Mouse (Mus musculus) intestine, embryonic 14.5 days (tissue): ENCODE measurements at regions not wholly inside any gene's neighbourhood (a gene's known extent, or its start where the extent isn't known, plus 50 kb on each side); places are given as distances from the start of the nearest gene placed in this dataset.

Experiments
- ATAC-seq: fragments of 200-750 bp; cut with Nextera tagmentation; replicated peaks from 2 replicates; pipeline ENCODE4 v1.8.0; 2017; ENCODE audit warnings: low read depth, moderate number of reproducible peaks, moderate TSS enrichment, moderate library complexity; ENCODE audit not compliant: low FRiP score, low TSS enrichment
- DNase-seq: peaks from one replicate; pipeline ENCODE4 v3.0.0-alpha.2; 2018; ENCODE audit warnings: low spot score
- H3K27ac ChIP-seq: fragments of 300-500 bp; sonication (generic); 2 replicates; pipeline ENCODE4 v1.5.1; 2014; ENCODE audit warnings: low read depth, mild to moderate bottlenecking, control low read depth
- H3K27me3 ChIP-seq: fragments of 300-500 bp; sonication (generic); replicated peaks from 2 replicates; pipeline ENCODE4 v1.6.1; 2014; ENCODE audit warnings: low read length, control low read depth; ENCODE audit not compliant: control insufficient read depth, insufficient read depth
- H3K36me3 ChIP-seq: fragments of 300-500 bp; sonication (generic); 2 replicates; pipeline ENCODE4 v1.6.1; 2014; ENCODE audit warnings: low read length, control low read depth; ENCODE audit not compliant: control insufficient read depth, insufficient read depth
- H3K4me1 ChIP-seq: fragments of 300-500 bp; sonication (generic); replicated peaks from 2 replicates; pipeline ENCODE4 v1.6.1; 2014; ENCODE audit warnings: low read length, control low read depth, mixed read lengths; ENCODE audit not compliant: control insufficient read depth, insufficient read depth
- H3K4me2 ChIP-seq: fragments of 300-500 bp; sonication (generic); 2 replicates; pipeline ENCODE4 v1.6.1; 2014; ENCODE audit warnings: low read length
- H3K4me3 ChIP-seq: fragments of 300-500 bp; sonication (generic); 2 replicates; pipeline ENCODE4 v1.5.1; 2014; ENCODE audit warnings: low read depth, low read length, control low read depth, mixed read lengths
- H3K9ac ChIP-seq: fragments of 300-500 bp; sonication (generic); 2 replicates; pipeline ENCODE4 v1.6.1; 2014; ENCODE audit warnings: mild to moderate bottlenecking, low read length
- H3K9me3 ChIP-seq: fragments of 300-500 bp; sonication (generic); 2 replicates; pipeline ENCODE4 v1.6.1; 2016; ENCODE audit warnings: low read length, control low read depth; ENCODE audit not compliant: control insufficient read depth
- WGBS: fragments of 180-500 bp; shearing (Covaris S2); extraction: QIAGEN DNeasy Blood & Tissue Kit; methylation state at CpG from one replicate; pipeline ENCODE4 v1.1.7; 2014; 5-methylcytosine and 5-hydroxymethylcytosine counted together

GRCm38 (mm10) chr7:129964192-129964591 lies 372.5 kb downstream of the Wdr11 start:
- peaks cover 24% of the 10 kb centered on the region for H3K4me1 ChIP-seq
- no peaks in the 10 kb centered on the region for H3K9me3 ChIP-seq
- no peak overlapping the region for H3K4me3 ChIP-seq
- H3K27me3 ChIP-seq = no peaks in the 10 kb centered on the region
- WGBS = 27% methylated on average over 8 of the region's 8 CpGs
- H3K4me2 ChIP-seq = no peak overlapping the region
- no peaks in the 10 kb centered on the region for H3K36me3 ChIP-seq
- ATAC-seq = no peak
- no peak overlapping the region for H3K9ac ChIP-seq
- no peak for DNase-seq
- peak overlapping the region; percentile 12; the same call in 1 of the 2 replicates for H3K27ac ChIP-seq

- H3K9me3 ChIP-seq = no peaks in the 10 kb centered on the region
- no peaks in the 10 kb centered on the region for H3K36me3 ChIP-seq
- H3K4me3 ChIP-seq = no peak overlapping the region
- ATAC-seq (no peak), DNase-seq (no peak)
- H3K9ac ChIP-seq = no peak overlapping the region
- 62% methylated on average over 9 of the region's 9 CpGs for WGBS
- H3K4me2 ChIP-seq = no peak overlapping the region
- no peak overlapping the region for H3K27ac ChIP-seq
- no peaks in the 10 kb centered on the region for H3K27me3 ChIP-seq
- H3K4me1 ChIP-seq = peaks cover 24% of the 10 kb centered on the region
Observed at GRCm38 (mm10) chr7:129965281-129966051, 373.8 kb downstream of the Wdr11 start.

- no peak overlapping the region for H3K4me2 ChIP-seq
Observed at GRCm38 (mm10) chr7:129966771-129967170, 375.1 kb downstream of the Wdr11 start.

GRCm38 (mm10) chr7:129970201-129970600 lies 378.5 kb downstream of the Wdr11 start:
- 95% methylated on average over 1 of the region's 1 CpGs for WGBS
- Histone ChIP-seq H3K4me2 (no peak overlapping the region), H3K27me3 (no peaks in the 10 kb centered on the region), H3K36me3 (no peaks in the 10 kb centered on the region), H3K9ac (no peak overlapping the region), H3K4me3 (no peak overlapping the region), H3K27ac (no peak overlapping the region), H3K9me3 (no peaks in the 10 kb centered on the region), H3K4me1 (peaks cover 3% of the 10 kb centered on the region)
- no peak for DNase-seq
- ATAC-seq = no peak

More at GRCm38 (mm10) chr7:129966771-129967170, 375.1 kb downstream of the Wdr11 start:
- no peaks in the 10 kb centered on the region for H3K36me3 ChIP-seq
- no peak overlapping the region for H3K27ac ChIP-seq
- WGBS = 94% methylated on average over 2 of the region's 2 CpGs
- ATAC-seq (no peak), DNase-seq (no peak)
- peaks cover 21% of the 10 kb centered on the region for H3K4me1 ChIP-seq
- H3K9me3 ChIP-seq = no peaks in the 10 kb centered on the region
- no peaks in the 10 kb centered on the region for H3K27me3 ChIP-seq
- no peak overlapping the region for H3K4me3 ChIP-seq
- no peak overlapping the region for H3K9ac ChIP-seq

- Histone ChIP-seq H3K36me3 (no peaks in the 10 kb centered on the region), H3K4me3 (no peak overlapping the region), H3K4me2 (no peak overlapping the region), H3K27ac (no peak overlapping the region), H3K27me3 (no peaks in the 10 kb centered on the region), H3K9ac (no peak overlapping the region), H3K9me3 (no peaks in the 10 kb centered on the region), H3K4me1 (no peaks in the 10 kb centered on the region)
- no peak for ATAC-seq
- WGBS = 80% methylated on average over 9 of the region's 9 CpGs
- DNase-seq = no peak
Observed at GRCm38 (mm10) chr7:129974206-129974605, 382.5 kb downstream of the Wdr11 start.

GRCm38 (mm10) chr7:129974837-129975236 lies 383.2 kb downstream of the Wdr11 start:
- H3K9ac ChIP-seq = no peak overlapping the region
- ATAC-seq (no peak), DNase-seq (no peak)
- H3K4me1 ChIP-seq = no peaks in the 10 kb centered on the region
- H3K27ac ChIP-seq = no peak overlapping the region
- no peak overlapping the region for H3K4me3 ChIP-seq
- H3K36me3 ChIP-seq = no peaks in the 10 kb centered on the region
- H3K27me3 ChIP-seq = no peaks in the 10 kb centered on the region
- H3K9me3 ChIP-seq = no peaks in the 10 kb centered on the region
- H3K4me2 ChIP-seq = no peak overlapping the region
- WGBS = 82% methylated on average over 11 of the region's 11 CpGs

GRCm38 (mm10) chr7:129975781-129976514 lies 384.3 kb downstream of the Wdr11 start:
- Histone ChIP-seq H3K9ac (no peak overlapping the region), H3K36me3 (no peaks in the 10 kb centered on the region), H3K4me3 (no peak overlapping the region), H3K27me3 (no peaks in the 10 kb centered on the region), H3K4me2 (no peak overlapping the region), H3K9me3 (no peaks in the 10 kb centered on the region), H3K27ac (no peak overlapping the region), H3K4me1 (no peaks in the 10 kb centered on the region)
- DNase-seq (no peak), ATAC-seq (no peak)
- WGBS = 93% methylated on average over 21 of the region's 21 CpGs

GRCm38 (mm10) chr7:129978576-129978975 lies 386.9 kb downstream of the Wdr11 start:
- Histone ChIP-seq H3K4me3 (no peak overlapping the region), H3K4me2 (no peak overlapping the region), H3K4me1 (no peaks in the 10 kb centered on the region), H3K9me3 (no peaks in the 10 kb centered on the region), H3K9ac (no peak overlapping the region), H3K27me3 (no peaks in the 10 kb centered on the region), H3K36me3 (no peaks in the 10 kb centered on the region), H3K27ac (no peak overlapping the region)
- 86% methylated on average over 5 of the region's 5 CpGs for WGBS
- no peak for ATAC-seq
- DNase-seq = no peak
